Mouse (Mus musculus): ENCODE measurements around the gene Crtc3. TPM values are rescaled to one million over a fixed set of nuclear protein-coding genes. Genes with fewer than 3 reads are reported as not detected.

The Crtc3 gene
- polyA plus RNA-seq, 1 experiment from 2014 or later = 27.3 TPM

DNA sequence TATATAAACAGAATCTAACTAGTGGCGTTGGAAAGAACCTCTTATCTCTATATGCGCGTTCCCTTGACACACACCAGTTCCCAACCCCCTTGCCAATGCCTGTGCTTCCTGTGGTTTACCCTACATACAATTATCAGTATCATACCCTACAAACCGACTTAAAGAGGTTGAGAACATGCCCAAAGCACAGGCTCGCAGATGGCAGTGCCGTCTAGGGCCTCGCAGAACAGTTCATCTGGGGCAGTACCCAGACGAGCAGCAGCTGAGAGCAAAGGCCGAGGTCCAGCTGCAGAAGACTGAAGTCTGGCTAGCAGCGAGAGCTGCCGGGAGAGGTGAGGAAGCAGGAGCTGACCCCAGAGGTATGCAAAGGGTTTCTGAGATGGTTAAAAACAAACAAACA, 21.5 kb downstream of the Crtc3 start:
- no peak for ATAC-seq (ENCODE audit: low FRiP score, low TSS enrichment)
- Histone ChIP-seq H3K4me2 (replicated peaks; ENCODE audit: low read depth, low read length) (no peak overlapping the region), H3K4me1 (ENCODE audit: control insufficient read depth, insufficient read depth, low read length) (peaks cover 14% of the 10 kb centered on the region), H3K36me3 (ENCODE audit: control insufficient read depth, insufficient read depth, low read length) (peaks cover 2% of the 10 kb centered on the region; the same call in 1 of the 2 replicates), H3K9ac (ENCODE audit: low read depth, low read length) (no peak overlapping the region), H3K27ac (ENCODE audit: low read depth, low read length) (peak overlapping the region; percentile 53), H3K9me3 (ENCODE audit: control insufficient read depth, low read length) (no peaks in the 10 kb centered on the region), H3K4me3 (ENCODE audit: low read length) (no peak overlapping the region), H3K27me3 (ENCODE audit: control insufficient read depth, insufficient read depth, low read length) (no peaks in the 10 kb centered on the region)
- 47% methylated on average over 11 of the region's 11 CpGs for WGBS

DNA sequence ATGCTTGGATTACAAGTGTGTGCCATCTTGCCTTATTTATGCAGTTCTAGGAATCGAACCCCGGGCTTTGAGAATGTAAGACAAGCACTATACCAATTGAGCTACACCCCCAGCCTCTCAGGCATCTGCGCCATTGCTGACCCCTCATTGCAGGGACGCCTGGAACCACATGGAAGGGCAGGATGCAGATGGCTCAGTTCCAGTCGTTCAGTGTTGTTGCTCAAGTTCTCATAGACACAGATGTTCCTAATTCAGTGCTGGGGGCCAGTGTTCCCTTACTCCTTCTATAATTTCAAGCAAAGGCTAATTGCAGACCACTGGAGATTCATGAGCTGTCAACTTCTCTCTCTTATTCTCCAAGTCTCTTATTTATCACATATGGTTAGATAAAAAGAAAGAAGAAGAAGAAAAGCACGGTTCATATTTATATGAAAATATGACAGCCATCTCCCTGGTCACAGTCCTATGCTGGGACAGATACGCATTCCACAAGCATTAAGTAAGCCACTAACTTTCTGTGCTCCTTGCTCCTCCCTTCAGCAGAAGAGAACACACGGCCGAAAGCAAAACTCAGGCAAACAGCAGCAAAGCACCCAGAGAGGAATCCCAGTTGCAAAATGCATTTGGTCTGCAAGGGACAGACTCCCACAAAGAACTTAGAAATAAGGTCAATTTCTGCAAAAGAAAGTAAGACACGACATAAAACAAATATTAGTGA, 22.3 kb downstream of the Crtc3 start:
- Histone ChIP-seq H3K4me3 (ENCODE audit: low read length) (no peak overlapping the region), H3K9ac (ENCODE audit: low read depth, low read length) (no peak overlapping the region), H3K27ac (ENCODE audit: low read depth, low read length) (peak overlapping the region; percentile 53; the same call in 1 of the 2 replicates), H3K27me3 (ENCODE audit: control insufficient read depth, insufficient read depth, low read length) (no peaks in the 10 kb centered on the region), H3K36me3 (ENCODE audit: control insufficient read depth, insufficient read depth, low read length) (peaks cover 2% of the 10 kb centered on the region; the same call in 1 of the 2 replicates), H3K9me3 (ENCODE audit: control insufficient read depth, low read length) (no peaks in the 10 kb centered on the region), H3K4me1 (ENCODE audit: control insufficient read depth, insufficient read depth, low read length) (peaks cover 14% of the 10 kb centered on the region), H3K4me2 (replicated peaks; ENCODE audit: low read depth, low read length) (no peak overlapping the region)
- ATAC-seq (ENCODE audit: low FRiP score, low TSS enrichment) = peak; percentile 69; the same call in 1 of the 2 replicates
- WGBS = 49% methylated on average over 10 of the region's 10 CpGs

GRCm38 (mm10) chr7:80661082-80661481, 27.6 kb downstream of the Crtc3 start:
- H3K9me3 ChIP-seq (ENCODE audit: control insufficient read depth, low read length) = no peaks in the 10 kb centered on the region
- no peak overlapping the region for H3K4me3 ChIP-seq (ENCODE audit: low read length)
- no peak for ATAC-seq (ENCODE audit: low FRiP score, low TSS enrichment)
- 90% methylated on average over 4 of the region's 4 CpGs for WGBS
- H3K9ac ChIP-seq (ENCODE audit: low read depth, low read length) = no peak overlapping the region
- H3K36me3 ChIP-seq (ENCODE audit: control insufficient read depth, insufficient read depth, low read length) = no peaks in the 10 kb centered on the region
- 0 out of 2 replicates have a peak, but pooled peaks cover 9% of the 10 kb centered on the region for H3K4me1 ChIP-seq (ENCODE audit: control insufficient read depth, insufficient read depth, low read length)
- H3K4me2 ChIP-seq (replicated peaks; ENCODE audit: low read depth, low read length) = no peak overlapping the region
- H3K27me3 ChIP-seq (ENCODE audit: control insufficient read depth, insufficient read depth, low read length) = no peaks in the 10 kb centered on the region
- H3K27ac ChIP-seq (ENCODE audit: low read depth, low read length) = no peak overlapping the region

DNA sequence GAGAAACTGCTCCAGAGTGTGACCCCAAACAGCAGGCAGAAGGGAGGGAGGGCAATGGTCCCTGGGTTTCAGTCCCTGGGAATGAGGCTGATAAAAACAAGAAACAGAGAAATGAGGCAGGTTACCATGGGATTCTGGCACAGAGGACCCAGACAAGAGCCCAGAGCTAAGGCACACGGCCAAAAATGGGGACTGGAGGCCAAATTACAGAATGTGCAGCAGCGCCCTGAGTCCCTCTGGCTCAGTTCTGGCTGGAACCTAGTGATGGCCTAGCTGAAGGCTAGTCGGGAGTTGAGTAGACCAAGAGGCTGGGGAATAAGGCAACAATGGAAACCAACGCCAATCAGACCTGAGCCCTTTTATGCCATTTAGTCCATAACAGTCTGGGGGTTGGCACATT, 28.1 kb downstream of the Crtc3 start:
- H3K4me3 ChIP-seq (ENCODE audit: low read length) = no peak overlapping the region
- H3K9me3 ChIP-seq (ENCODE audit: control insufficient read depth, low read length) = no peaks in the 10 kb centered on the region
- 0 out of 2 replicates have a peak, but pooled peaks cover 6% of the 10 kb centered on the region for H3K4me1 ChIP-seq (ENCODE audit: control insufficient read depth, insufficient read depth, low read length)
- H3K27me3 ChIP-seq (ENCODE audit: control insufficient read depth, insufficient read depth, low read length) = no peaks in the 10 kb centered on the region
- ATAC-seq (ENCODE audit: low FRiP score, low TSS enrichment) = no peak
- no peak overlapping the region for H3K9ac ChIP-seq (ENCODE audit: low read depth, low read length)
- H3K36me3 ChIP-seq (ENCODE audit: control insufficient read depth, insufficient read depth, low read length) = no peaks in the 10 kb centered on the region
- H3K27ac ChIP-seq (ENCODE audit: low read depth, low read length) = no peak overlapping the region
- no peak overlapping the region for H3K4me2 ChIP-seq (replicated peaks; ENCODE audit: low read depth, low read length)
- 86% methylated on average over 4 of the region's 4 CpGs for WGBS

- ATAC-seq (ENCODE audit: low FRiP score, low TSS enrichment) = no peak
- Histone ChIP-seq H3K4me1 (ENCODE audit: control insufficient read depth, insufficient read depth, low read length) (0 out of 2 replicates have a peak, but pooled peaks cover 6% of the 10 kb centered on the region), H3K27me3 (ENCODE audit: control insufficient read depth, insufficient read depth, low read length) (no peaks in the 10 kb centered on the region), H3K9ac (ENCODE audit: low read depth, low read length) (no peak overlapping the region), H3K27ac (ENCODE audit: low read depth, low read length) (no peak overlapping the region), H3K9me3 (ENCODE audit: control insufficient read depth, low read length) (no peaks in the 10 kb centered on the region), H3K4me2 (replicated peaks; ENCODE audit: low read depth, low read length) (no peak overlapping the region), H3K36me3 (ENCODE audit: control insufficient read depth, insufficient read depth, low read length) (no peaks in the 10 kb centered on the region), H3K4me3 (ENCODE audit: low read length) (no peak overlapping the region)
- 50% methylated on average over 8 of the region's 8 CpGs for WGBS
These were observed 30.8 kb downstream of the Crtc3 start for GRCm38 (mm10) chr7:80657896-80658295.

- Histone ChIP-seq H3K9ac (ENCODE audit: low read depth, low read length) (no peak overlapping the region), H3K27me3 (ENCODE audit: control insufficient read depth, insufficient read depth, low read length) (no peaks in the 10 kb centered on the region), H3K4me2 (replicated peaks; ENCODE audit: low read depth, low read length) (no peak overlapping the region), H3K36me3 (ENCODE audit: control insufficient read depth, insufficient read depth, low read length) (no peaks in the 10 kb centered on the region), H3K4me1 (ENCODE audit: control insufficient read depth, insufficient read depth, low read length) (0 out of 2 replicates have a peak, but pooled peaks cover 6% of the 10 kb centered on the region), H3K4me3 (ENCODE audit: low read length) (no peak overlapping the region), H3K27ac (ENCODE audit: low read depth, low read length) (no peak overlapping the region), H3K9me3 (ENCODE audit: control insufficient read depth, low read length) (no peaks in the 10 kb centered on the region)
- ATAC-seq (ENCODE audit: low FRiP score, low TSS enrichment) = no peak
- WGBS = 80% methylated on average over 6 of the region's 6 CpGs
These were observed 33.2 kb downstream of the Crtc3 start for GRCm38 (mm10) chr7:80655350-80656013.

- H3K4me3 ChIP-seq (ENCODE audit: low read length) = no peak overlapping the region
- no peak overlapping the region for H3K9ac ChIP-seq (ENCODE audit: low read depth, low read length)
- H3K36me3 ChIP-seq (ENCODE audit: control insufficient read depth, insufficient read depth, low read length) = no peaks in the 10 kb centered on the region
- no peak overlapping the region for H3K4me2 ChIP-seq (replicated peaks; ENCODE audit: low read depth, low read length)
- H3K27ac ChIP-seq (ENCODE audit: low read depth, low read length) = no peak overlapping the region
- H3K4me1 ChIP-seq (ENCODE audit: control insufficient read depth, insufficient read depth, low read length) = 0 out of 2 replicates have a peak, but pooled peaks cover 6% of the 10 kb centered on the region
- no peak for ATAC-seq (ENCODE audit: low FRiP score, low TSS enrichment)
- no peaks in the 10 kb centered on the region for H3K27me3 ChIP-seq (ENCODE audit: control insufficient read depth, insufficient read depth, low read length)
- no peaks in the 10 kb centered on the region for H3K9me3 ChIP-seq (ENCODE audit: control insufficient read depth, low read length)
- 79% methylated on average over 5 of the region's 5 CpGs for WGBS
These were observed 33.8 kb downstream of the Crtc3 start for GRCm38 (mm10) chr7:80654926-80655325.

DNA sequence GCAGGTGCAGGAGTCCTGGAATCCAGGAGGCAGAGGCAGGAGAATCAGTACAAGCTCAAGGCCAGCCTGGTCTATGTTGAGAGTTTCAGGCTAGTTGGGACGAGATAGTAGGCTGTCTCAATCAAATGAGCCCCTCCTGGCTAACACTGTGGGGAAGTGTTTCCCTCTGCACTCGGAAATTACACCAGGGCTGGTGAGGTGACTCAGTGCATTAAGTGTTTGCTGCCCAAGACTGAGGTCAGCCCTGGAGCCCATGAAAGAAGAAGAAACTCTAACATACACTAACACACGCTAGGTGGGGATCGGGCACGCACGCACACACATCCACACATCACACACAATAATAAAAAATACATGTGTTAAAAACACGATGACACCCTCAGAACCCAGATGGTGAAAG, 34.3 kb downstream of the Crtc3 start:
- no peaks in the 10 kb centered on the region for H3K9me3 ChIP-seq (ENCODE audit: control insufficient read depth, low read length)
- H3K27me3 ChIP-seq (ENCODE audit: control insufficient read depth, insufficient read depth, low read length) = no peaks in the 10 kb centered on the region
- H3K4me1 ChIP-seq (ENCODE audit: control insufficient read depth, insufficient read depth, low read length) = 0 out of 2 replicates have a peak, but pooled peaks cover 6% of the 10 kb centered on the region
- H3K4me2 ChIP-seq (replicated peaks; ENCODE audit: low read depth, low read length) = no peak overlapping the region
- no peaks in the 10 kb centered on the region for H3K36me3 ChIP-seq (ENCODE audit: control insufficient read depth, insufficient read depth, low read length)
- no peak overlapping the region for H3K27ac ChIP-seq (ENCODE audit: low read depth, low read length)
- ATAC-seq (ENCODE audit: low FRiP score, low TSS enrichment) = no peak
- no peak overlapping the region for H3K4me3 ChIP-seq (ENCODE audit: low read length)
- 87% methylated on average over 7 of the region's 7 CpGs for WGBS
- no peak overlapping the region for H3K9ac ChIP-seq (ENCODE audit: low read depth, low read length)

- no peaks in the 10 kb centered on the region for H3K9me3 ChIP-seq (ENCODE audit: control insufficient read depth, low read length)
- no peak for ATAC-seq (ENCODE audit: low FRiP score, low TSS enrichment)
- no peak overlapping the region for H3K9ac ChIP-seq (ENCODE audit: low read depth, low read length)
- 89% methylated on average over 7 of the region's 7 CpGs for WGBS
- no peaks in the 10 kb centered on the region for H3K36me3 ChIP-seq (ENCODE audit: control insufficient read depth, insufficient read depth, low read length)
- H3K27me3 ChIP-seq (ENCODE audit: control insufficient read depth, insufficient read depth, low read length) = no peaks in the 10 kb centered on the region
- no peak overlapping the region for H3K27ac ChIP-seq (ENCODE audit: low read depth, low read length)
- H3K4me1 ChIP-seq (ENCODE audit: control insufficient read depth, insufficient read depth, low read length) = 0 out of 2 replicates have a peak, but pooled peaks cover 6% of the 10 kb centered on the region
- no peak overlapping the region for H3K4me3 ChIP-seq (ENCODE audit: low read length)
- H3K4me2 ChIP-seq (replicated peaks; ENCODE audit: low read depth, low read length) = no peak overlapping the region
These were observed 34.7 kb downstream of the Crtc3 start for GRCm38 (mm10) chr7:80653971-80654370.
